Mouse (Mus musculus) gastrocnemius, postnatal 36 days (tissue): ENCODE results near the gene Haus4. TPM values are rescaled to one million over a fixed set of nuclear protein-coding genes. Genes with fewer than 3 reads are reported as not detected.

Source experiments
- DNase-seq, 2 experiments: peaks; one replicate each; pipeline ENCODE4 v3.0.0; 2022
- intact Hi-C: fragments of 180-260 bp; cut with DNase I; formaldehyde crosslinking; loops from one replicate; pipeline ENCODE4 v1.15.1; 2025
- long read RNA-seq, 2 experiments: library from polyadenylated mRNA; stranded (forward); transcript quantifications; one replicate each; pipeline ENCODE4 v2.0.0; 2021
- total RNA-seq, 2 experiments: library from RNA; stranded (reverse); gene quantifications; 2 replicates each; pipeline ENCODE4 v1.2.3; 2021

The Haus4 gene
- 1 to 10 TPM; 3.1 to 3.8 TPM for total RNA-seq
- long read RNA-seq, experiment 1, partial matches to known transcripts, result 0 of 4 reads
- long read RNA-seq, experiment 1, other reads (novel, unspliced or antisense), result 3 of 4 reads
- long read RNA-seq, experiment 2, transcript Haus4-201 (10 exons, 1,587 nt), result major isoform, 5 of 8 reads
- long read RNA-seq, experiment 2, partial matches to known transcripts, result 2 of 8 reads
- long read RNA-seq, experiment 2, other reads (novel, unspliced or antisense), result 1 of 8 reads

DNA sequence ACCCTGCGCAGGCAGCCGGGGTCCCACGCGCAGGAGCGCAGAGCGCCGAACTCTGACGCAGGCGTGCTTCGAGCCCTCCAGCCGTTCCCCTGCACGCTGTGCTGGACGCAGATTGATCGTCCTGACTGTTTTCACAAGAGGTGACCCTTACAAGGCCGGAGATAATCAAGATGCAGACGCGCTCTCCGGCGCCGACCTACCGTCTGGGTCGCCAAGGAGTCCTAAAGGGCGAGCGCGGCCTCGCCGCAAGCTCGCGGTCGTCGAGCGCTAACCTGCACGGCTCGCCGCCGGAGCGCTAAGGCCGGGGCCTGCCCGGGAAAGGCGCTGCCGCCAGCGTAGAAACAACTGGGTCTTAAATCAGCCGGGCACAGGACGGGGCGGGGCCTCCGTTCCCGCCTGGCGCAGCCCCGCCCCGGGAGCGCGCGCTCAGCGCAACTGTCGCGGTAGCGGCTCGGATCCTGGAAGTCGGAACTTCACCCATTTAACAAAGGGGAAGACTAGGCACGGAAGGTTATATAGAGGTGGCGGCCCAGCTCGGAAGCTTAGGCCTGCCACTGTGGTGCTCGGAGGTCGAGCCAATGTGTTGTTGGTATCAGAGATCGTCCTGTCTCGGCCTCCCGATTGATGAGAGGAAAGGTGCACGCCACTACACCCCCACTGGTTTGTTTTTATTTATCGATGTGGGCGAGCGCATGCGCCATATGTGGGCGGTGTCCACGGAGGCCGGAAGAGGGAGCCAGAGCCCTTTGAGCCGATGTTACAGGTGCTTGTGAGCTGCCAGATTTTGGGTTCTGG lies at the start of gene Haus4:
Gene Haus4 (minus strand): TSS at position 642 of the 795 bp plus-strand sequence.
- intact Hi-C loops, result no loop called here

DNA sequence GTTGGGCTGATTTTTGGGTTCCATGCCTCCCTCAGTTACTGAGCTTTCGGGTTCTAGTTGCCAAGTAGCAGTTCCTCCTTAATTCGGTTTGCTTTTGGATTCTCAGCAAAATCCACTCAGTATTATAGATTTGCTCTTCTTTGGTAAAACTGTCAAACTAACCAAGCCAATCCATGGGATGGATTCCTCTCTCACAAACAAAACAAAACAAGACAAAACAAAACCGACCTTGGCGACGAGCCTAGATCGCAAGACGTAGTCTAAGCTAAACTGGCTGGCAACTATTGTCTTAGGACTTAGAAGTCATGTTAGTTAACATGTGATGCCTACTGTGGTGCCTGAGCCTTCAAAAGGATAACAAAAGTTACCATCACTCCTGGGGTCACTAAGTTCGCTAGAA lies 49.3 kb upstream of the Haus4 start:
- no peak for DNase-seq
- intact Hi-C loops, result no loop called here

More for the DNA sequence above, at the start of gene Haus4:
- DNase-seq, result peak; percentile 59 to 81

DNA sequence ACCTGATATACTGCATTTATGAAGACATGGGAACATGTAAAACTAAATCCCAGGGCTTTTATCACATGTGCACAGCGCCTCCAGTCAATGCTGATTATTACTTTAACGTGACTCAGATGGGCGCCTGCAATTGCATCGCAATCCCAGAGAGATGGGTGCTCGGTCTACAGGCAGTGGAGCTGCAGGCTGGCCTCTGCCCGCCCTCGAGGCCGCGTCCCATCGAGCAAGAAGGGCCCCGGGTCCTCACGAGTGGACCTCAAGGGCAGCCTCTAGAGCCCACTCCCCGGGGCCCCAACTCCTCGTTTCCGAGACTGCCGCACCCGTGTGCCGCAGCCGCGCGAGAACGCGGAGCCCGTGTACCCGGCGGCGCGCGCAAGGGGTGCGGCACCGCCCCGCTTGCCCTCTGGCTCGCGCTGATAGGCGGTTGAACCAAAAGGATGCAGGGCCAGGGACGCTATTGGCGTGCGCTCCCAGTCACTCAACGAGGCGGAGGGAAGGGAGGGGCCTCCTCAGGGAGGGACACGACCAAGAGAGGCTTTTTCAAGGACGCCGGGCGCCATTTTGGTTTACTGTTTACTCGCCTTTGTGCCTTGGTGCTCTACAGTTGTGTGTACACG lies 48.7 kb upstream of the Haus4 start:
- intact Hi-C loops, result no loop called here
- peak; percentile 89 to 95 for DNase-seq

DNA sequence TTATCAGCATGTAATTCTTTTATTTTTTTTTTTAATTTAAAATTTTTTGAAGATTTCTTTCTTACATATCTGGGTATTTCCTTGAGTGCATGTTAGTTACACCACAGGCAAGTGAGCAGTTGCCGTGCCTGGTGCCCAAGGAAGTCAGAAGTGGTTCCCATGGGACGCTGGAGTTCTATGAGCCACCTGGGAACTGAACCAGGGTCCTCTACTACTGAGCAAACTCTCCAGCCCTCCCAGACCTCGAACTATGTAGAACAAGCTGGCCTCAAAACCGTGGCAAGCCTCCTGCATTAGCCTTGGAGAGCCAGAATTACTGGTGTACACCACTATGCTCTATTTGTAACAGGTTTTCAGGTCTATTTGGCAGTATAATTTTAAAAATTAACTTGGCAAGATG lies 48.2 kb upstream of the Haus4 start:
- no peak for DNase-seq
- intact Hi-C loops, result no loop called here

DNA sequence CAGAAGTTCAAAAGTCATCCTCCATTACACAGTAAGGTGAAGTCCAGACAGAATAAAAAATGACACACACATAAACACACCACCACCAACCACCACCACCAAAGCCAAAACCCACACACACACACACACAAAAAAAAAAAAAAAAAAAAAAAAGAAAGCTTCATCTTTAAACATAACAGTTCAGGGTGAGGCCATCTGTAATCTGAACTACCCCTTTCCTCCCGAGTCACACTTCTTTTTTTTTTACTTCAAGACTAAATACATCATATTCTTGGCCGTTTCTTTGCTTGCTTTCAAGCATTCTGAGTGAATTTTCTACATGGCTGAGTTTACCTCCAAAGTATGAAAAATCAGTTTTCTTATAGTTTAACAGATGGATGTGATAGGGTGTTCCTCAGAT lies 47.2 kb upstream of the Haus4 start:
- DNase-seq, result no peak

DNA sequence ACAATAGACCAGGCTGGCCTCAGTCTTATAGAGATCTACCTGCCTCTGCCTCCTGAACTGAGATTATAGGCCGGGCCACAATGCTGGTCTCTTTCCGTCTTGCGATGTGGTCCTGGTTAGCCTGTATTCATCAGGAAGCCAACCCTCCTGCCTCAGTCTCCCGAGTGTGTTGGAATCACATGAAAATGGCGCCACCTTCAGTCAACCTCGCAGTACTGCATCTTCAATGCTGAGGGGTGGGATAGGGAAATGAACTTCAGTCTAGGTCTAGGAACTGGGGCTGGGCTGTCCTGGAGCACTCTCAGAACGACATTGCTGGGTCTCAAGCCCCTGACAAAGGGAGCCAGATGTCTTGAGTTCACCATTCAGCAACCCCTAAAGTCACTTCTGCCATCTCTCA lies 42.7 kb upstream of the Haus4 start:
- no peak for DNase-seq
- intact Hi-C loops, result no loop called here

More for the DNA sequence above, 47.2 kb upstream of the Haus4 start:
- intact Hi-C loops, result no loop called here

DNA sequence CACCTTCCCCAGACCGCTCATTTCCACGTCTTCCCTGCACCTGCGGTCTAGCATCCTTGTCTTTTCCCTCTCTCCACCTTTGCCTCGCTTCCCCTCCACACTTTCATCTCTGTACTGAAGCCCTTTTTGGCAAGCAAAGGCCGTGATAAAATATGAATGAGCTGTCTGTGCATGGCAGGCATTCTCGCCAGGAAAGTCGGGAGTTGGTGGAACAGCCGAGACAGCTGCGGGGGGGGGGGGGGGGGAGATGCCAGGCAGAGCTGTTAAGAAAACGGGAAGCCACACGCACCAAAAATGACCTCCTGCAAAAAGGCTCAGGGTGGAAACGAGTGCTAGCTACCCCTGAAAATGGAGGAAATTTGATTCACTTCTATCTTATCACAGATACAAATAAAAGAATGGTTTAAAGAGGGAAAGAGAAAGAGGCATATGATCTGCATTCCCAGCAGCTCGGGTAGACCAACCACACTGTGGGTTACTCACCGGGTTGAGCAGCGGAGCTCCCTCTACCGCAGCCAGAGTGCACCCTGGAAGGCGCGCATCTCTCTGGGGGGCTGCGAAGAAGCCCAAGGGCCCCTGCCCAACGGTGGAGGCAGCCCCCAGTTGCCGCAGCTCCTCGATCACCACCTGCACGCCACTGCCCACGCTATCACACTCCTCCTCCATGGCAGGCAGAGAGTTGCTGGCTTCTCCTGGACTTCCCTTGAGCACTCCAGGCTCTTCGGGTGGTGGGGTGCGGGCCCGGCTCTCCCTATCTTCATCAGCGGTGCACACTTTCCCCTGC lies 40.4 kb upstream of the Haus4 start:
- intact Hi-C loops, result no loop called here
- no peak for DNase-seq

DNA sequence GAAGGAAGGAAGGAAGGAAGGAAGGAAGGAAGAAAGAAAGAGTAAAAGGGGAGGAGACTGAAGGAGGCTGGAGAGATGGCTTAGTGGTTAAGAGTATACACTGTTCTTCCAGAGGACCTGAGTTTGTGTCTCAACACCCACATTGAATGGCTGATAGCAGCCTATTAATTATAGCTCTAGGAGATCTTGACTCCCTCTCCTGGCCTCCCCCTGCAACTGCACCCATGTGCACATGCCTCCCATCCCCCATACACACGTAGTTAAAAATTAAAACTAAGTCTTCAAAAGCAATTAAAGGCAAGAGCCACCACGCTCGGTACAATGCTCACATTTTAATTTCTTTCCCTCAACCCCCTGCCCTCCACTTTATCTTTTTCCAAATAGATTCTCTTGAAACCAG lies 39.6 kb upstream of the Haus4 start:
- no peak for DNase-seq
- intact Hi-C loops, result no loop called here

DNA sequence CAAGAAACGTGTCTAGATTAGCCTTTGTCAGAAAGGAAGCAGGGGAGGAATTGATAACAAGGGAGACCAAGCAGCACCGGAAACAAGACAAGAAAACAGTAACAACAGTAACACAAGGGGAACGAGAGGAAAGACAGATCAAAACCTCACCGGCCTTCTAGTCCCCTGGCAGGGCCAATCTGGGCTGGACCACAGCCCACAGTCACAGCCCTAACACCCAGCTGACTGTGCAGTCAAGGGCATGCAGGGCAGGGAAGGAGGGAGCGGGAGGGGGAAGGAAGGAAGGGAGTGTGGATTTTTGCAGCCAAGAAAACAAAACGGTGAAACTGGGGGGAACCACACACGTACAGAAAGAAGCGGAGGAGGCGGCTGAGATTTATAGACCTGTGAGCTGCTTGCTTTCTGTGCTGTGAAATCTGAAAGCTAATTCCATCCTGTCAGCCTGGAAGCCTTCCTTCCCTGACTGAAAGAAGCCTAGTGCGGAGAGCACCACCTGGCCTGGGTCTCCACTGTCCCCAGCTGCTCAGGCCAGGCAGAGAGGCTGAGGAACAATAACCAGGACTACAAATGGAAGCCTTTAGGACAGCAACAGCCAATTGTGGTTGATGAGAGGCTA lies 38.0 kb upstream of the Haus4 start:
- no peak for DNase-seq
- intact Hi-C loops, result no loop called here

DNA sequence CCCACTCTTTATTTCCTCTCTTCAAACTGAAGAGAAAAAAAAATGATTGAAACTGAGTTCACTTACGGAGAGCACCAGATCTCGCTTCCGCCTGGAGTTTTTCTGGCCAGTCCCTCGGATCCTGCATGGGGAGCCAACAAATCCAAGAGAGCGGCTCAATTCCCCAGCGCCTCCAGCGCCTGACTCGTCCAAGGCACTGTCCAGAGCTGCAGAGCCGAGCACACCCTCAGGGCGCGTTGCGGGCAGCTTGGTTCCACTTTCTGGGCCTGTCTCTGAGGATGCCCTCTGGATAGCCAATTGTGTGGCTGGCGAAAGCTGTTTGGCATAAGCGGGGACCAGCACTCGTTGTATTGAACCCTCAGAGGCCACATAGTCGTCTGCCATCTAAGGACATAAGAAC lies 36.6 kb upstream of the Haus4 start:
- DNase-seq, result no peak
- intact Hi-C loops, result no loop called here

DNA sequence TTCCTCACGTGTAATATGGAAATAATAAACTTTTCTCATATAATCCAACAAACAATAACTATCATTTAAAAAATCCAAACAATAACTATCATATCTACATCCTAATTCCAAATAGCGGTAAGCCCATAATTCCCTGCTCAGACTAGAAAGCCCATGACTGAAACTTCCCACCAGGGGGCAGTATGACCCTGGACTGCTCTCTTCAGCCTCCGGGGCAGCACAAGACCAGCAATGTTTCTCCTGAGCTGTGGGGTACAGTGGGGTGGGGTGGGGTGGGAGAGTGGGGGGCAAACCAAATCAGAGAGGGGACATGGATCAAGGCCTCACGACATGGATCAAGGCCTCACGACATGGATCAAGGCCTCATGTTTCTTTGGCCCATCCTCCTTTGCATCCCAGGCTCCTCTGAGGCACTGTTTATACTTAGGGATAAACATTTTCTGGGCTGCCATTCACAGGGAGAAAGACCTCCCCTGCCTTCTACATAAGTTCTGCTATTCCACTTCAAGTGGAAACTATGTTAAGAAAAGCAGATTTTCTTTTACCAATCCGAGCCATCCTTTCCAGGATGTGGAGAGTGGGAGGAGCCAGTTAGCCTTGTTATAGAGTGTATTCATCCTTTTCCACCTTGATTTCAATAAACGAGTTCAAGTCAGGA lies 29.4 kb upstream of the Haus4 start:
- DNase-seq, result peak in 1 of 2 experiments; percentile 49
- intact Hi-C loops, result loop anchor here (2.0 kb wide), 1 partner anchor 59 kb away; no protein-coding TSS in a partner anchor

DNA sequence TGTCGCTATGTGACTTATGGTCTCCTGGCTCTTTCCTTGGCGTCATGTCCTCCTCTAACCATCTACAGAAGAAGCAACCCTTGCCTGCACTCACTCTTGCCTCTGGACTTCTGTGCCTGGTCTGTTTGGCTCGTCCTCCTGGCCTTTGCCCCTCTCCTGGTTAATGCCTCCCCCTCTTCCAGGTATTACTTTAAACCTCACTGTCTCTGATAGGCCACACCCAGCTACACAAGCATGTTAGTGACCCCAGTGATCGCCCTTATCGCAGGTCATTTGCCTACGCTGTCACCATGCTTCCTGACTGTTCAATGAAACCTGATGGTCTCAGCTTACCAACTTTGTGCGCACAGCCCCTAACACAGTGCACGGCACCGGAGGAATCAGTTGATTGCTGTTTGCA lies 28.1 kb upstream of the Haus4 start:
- no peak for DNase-seq
- intact Hi-C loops, result loop anchor here (2.0 kb wide), 1 partner anchor 60 kb away; no protein-coding TSS in a partner anchor

DNA sequence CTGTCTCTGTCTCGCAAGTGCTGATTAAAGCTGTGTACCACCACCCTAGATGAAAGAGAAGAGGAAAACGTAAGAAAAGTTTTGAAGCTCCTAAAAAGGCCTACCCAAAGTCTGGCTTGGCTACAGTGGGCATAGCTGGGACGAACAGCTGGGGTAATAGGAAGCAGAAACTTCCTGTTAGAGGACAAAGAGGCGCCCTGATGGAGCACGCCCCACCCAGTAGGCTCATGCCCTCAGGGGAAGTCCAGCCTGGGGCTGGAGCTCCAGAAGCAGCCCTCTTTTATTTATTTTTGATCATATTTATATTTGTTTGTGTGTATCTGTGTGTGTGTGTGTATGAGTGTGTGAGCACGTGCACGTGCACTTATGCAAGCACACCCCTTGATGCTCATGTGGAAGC lies 25.2 kb upstream of the Haus4 start:
- intact Hi-C loops, result no loop called here
- no peak for DNase-seq

DNA sequence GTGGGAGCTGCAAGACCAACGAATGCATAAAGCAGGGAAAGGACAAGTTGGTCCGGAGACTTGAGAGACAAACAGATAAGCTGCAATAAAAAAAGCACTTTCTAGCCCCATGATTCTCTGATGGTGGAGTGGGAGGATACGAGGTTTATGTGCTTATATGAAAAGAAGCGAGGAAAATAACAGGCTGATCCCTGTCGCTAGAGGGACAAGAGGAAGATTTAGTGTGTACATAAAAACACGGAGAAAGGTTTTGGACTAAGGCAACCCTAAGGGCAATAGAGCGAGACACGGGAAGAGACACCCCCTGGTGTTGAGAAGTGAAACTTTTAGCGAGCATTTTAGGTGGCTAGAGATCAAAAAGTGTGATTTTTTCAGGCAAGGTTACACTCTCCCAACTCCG lies 23.6 kb upstream of the Haus4 start:
- intact Hi-C loops, result no loop called here
- no peak for DNase-seq

DNA sequence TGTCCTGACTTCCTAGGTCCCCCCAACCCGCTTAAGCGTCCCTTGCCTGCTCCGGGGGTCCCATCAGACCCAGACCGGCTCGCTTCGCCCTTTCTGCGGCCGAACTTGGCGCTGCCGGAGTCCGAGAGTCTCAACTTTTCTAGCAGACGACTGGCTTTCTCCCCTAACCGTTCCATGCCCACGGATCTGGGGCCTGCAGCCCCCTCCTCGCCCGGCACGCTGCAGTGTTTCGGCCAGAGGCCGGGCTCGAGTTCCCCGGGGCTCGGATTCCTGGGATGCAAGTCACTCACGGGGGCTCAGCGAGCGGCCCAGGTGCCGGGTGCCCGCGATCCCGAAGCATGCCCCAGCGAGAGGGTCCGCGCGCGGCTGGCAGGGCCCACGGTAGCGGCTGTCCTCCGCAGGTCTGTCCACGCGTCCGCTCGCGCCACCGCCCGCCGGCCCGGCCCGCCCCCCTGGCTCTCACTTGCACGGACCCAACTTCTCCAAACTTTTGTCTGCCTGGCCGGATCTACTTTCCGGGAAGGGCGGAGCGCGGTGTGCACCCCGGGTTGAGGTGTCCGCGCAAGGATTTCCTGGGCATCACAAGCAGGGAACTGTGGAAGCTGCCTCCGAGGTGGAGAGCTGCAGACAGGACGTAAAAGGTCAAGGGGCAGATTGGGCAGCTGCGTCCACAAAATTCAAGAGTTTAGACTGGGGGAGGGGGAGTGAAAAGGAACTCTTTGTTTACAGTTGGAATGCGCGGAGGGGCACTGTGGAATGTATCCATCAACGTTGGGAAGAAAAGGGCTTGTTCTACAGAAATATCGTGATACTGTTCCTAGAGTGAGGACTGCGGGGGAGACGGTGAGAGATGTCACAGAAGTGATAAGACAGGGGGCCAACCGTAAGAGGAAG lies 22.9 kb upstream of the Haus4 start, which contains the start of gene Ajuba:
Gene Ajuba (minus strand): TSS at position 470 of the 894 bp plus-strand sequence.
- intact Hi-C loops, result no loop called here
- peak; percentile 84 to 87 for DNase-seq

DNA sequence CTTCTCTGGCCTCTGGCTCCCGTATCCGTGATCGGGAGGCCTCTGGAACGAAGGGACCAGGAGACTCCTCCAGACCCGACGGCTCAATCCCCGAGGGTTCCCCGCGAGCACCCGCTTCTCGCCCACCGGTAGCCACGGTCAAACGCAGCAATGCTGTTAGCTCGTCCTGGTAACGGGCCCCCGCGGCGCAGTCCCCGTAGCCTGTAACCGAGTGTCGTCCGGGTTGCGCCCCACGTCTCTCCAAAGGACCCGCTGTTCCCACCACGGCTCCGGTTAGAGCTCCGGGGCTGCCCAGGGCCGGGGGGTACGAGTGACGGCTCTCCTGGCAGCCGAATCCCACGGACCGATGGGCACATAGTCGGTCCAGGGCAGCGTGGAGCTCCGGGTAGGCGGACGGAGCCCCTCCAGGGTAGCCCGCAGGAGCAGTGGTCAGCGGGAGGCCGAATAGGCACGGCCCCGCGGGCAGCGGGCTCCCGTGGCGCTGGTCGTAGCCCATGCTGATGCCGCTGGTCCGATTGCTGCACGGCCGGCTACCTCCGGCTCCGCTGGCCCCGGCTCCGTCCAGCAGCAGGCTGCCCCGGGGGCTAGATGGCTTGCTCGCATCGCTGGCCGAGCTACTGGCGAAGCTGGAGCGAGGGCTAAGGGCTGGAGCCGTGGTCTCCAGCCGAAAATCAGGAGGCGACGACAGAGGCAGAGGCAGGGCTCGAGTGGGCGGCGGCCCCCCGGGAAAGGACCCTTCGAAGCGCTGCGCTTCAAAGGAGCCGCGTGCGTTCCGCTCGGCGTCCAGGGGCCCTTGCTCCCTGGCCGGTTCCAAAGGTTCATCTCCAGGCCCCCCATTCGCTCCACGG lies 22.0 kb upstream of the Haus4 start:
- no peak for DNase-seq
- intact Hi-C loops, result no loop called here

DNA sequence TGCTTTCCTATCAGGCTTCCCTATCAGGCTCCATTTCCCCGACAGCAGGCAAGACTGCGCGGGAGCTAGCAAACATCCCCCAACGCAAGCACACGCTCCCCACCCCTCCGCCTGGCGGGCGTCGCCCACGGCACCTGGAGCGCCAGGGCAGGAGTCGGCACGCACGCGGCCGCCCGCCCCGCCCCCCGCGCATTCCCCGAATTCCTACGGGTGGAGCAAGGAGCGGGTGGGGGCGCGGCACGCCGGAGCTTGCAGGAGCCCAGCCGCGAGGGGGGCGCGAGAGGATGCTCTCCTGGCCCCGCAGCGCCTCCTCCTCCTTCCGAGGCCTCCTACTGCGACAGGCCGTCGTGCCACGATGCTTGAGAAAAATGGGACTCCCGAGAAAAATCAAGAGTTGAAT lies 21.2 kb upstream of the Haus4 start:
- intact Hi-C loops, result no loop called here
- DNase-seq, result peak in 1 of 2 experiments; percentile 51

DNA sequence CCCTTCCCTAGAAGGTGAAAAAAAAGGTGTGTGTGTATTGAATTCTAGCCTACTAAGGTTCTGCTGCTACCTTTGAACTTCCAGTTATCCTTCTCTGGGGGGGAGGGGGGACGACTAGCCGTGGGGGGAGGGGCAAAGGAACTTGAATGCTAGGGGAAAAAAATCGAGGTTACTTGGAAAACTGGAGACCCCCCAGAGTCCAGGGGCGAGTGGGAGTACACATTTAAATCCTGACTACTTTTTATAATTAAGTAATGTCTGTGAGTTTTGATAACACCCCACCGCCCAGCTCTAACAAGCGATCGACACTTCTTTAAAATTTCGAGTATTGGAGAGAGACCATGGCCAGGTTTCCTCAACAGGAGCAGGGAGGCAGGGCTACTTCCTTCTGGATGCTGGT lies 20.6 kb upstream of the Haus4 start:
- DNase-seq, result no peak
- intact Hi-C loops, result no loop called here
